Mouse (Mus musculus) T-cell, adult 2 months (primary cell): Measurements from ENCODE around the gene Aif1l.

Experiments used
- DNase-seq: peaks from one replicate; pipeline ENCODE4 v3.0.0; 2022; ENCODE audit warnings: low spot score

Aif1l gene

DNA sequence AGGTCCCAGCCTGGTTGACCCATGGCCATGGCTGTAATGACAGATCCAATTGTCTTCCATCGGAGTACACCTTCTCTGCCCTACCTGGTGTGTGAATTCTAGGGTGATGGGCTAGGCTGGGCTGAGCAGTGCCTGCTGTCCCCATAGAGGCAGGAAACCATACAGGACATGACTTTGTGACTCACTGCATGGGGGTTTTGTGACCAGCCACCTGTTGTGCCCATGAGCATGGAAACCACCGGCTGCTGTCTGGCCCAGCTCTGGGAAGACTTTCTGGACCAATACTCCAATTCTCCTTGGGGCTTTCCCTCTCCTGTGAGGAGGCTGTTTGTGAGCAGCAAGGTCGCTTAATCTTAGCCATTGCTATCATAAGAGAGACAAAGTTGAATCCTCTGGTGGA lies 2.8 kb downstream of the Aif1l start:
- DNase-seq = no peak

DNA sequence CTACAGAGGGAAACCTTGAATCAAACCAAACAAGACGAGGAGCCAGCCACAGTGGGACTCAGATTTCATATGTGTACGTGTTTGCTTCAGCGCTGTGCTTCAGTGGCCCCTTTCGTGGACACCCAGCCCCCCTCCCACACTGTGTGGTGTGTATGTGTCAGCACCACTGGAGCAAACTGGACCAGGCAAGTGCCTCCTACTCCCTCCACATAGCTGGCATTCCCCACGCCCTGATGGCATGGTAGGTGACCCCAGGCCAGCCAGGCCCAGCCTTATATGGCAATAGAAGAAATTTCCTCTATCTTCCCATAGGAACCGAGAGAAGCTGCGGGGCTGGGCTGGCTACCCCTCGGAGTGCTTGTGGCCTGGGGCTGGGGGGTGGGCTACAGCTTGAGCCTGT lies 3.7 kb downstream of the Aif1l start:
- no peak for DNase-seq

DNA sequence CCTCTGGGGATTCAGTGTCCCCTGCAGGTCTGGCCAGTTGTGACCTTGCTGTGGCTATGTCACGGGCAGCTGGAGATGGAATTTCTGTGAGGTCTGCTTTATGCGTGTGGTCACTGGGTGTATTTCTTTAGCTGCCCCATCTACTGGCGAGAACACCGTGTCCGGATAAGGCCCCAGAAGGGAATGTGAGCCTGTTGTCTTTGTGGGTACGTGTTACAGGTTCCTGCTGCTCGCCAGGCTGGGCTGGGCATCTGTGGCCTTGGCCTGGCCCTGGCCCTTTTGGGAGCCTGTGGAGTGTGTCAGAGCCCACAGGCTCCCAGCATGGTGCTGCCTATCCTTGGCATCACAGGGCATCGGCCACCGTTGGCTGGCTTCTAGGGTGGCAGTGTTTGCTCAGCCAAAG lies 4.8 kb downstream of the Aif1l start:
- no peak for DNase-seq

DNA sequence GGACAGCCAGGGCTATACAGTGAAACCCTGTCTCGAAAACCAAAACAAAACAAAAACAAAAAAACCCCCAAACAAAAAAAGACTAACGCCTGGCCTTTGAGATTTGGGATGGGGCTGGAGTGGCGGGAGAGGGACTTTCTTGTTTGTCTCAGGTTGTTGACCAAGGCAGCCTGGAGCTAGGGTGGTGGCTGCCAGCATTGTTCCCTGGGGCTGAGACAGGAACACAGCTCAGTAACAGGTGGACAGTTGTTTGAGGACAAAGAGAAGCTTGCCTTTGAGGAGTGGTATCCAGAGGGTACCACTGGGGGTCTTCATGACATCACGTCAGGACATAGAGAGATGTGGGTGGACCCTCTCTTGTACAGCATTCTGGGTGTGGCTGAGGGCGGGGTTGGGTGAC lies 5.7 kb downstream of the Aif1l start:
- no peak for DNase-seq

DNA sequence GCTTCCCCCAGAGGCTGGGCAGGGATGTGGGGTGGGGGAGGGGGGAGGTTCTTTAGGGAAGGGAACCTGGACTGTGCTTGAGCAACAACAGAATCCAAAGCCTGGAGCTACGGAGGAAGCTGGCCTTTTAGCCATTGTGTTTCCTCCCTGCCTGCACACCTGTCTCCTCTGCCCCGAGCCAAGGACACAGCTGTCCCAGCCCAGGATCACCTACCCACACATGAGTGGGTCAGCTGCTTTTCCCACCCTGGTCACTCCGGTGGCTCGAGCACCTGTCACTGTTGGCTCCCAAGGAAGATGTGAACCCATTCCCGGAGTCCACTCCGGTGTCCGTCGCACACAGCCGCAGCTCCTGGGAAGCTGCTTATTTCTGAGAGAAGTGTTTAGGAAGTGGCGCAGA lies 7.3 kb downstream of the Aif1l start:
- DNase-seq = no peak

DNA sequence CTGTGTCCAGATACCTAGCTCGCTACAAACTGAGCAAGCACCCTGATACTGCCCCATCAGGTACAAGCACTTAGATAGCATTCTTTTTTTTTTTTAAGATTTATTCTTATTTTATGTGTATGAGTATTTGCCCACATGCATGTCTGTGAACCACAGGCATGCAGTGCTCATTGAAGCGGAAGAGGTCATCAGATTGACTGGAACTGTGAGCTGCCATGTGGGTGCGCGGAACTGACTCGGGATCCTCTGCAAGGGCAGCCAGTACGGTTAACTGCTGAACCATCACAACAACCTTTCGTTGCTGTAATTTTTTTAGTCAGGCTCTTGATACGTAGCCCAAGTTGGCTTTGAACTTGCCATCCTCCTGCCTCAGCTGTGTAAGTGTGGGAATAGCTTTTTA lies 11.0 kb downstream of the Aif1l start:
- no peak for DNase-seq

DNA sequence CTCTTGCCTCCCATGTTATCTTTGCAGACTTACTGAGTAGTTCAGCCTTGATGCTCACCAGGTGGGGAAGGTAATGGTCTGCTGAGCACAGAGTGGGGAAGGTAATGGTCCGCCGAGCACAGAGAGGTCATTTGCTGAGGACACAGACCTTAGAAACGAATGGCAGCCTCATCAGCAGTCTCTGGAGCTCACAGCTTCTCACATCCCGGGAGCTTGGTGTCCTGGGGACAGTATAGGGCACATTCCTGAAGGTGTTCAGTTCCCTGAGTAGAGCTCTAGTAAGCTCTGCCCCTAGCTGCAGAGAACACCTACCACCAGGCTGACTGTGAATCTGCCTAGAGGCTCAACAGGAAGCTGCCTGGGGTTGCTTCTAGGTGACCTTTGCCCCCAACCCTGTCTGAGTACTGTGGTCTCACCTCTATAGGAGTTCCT lies 11.9 kb downstream of the Aif1l start:
- no peak for DNase-seq

DNA sequence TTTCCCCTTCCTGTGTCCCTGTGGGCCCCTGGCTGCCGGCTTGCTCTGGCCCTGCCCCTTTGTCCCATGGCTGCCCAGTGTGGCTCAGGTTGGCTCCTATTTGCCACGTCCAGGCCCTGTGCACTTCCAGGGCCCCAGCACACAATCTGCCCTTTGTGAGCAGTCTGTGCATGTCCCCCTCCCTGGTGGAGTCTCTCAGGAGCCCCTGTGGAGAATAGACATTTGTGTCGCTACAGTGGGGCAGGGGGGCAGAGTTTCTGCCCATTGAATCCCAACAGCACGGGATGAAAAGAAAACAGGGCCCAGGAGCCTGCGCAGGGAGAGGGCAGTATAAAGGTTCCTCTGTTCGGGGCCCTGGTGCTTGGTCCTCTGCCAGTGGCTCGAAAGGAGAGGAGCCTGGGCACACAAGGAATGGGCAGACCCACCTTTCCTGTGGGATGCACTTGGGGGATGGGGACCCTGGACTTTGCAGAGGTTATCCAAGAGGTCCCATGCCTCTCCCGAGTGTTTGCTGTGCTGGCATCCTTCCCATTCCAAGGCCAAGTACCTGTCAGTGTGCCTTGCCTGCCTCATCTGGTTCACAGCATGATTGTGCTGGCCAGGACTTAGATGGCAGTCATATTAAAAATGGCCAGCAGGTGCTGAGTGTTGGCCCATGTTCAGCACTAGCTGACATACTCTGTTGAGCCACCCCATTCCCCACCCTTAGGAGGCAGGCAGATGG lies 12.7 kb downstream of the Aif1l start:
- no peak for DNase-seq

DNA sequence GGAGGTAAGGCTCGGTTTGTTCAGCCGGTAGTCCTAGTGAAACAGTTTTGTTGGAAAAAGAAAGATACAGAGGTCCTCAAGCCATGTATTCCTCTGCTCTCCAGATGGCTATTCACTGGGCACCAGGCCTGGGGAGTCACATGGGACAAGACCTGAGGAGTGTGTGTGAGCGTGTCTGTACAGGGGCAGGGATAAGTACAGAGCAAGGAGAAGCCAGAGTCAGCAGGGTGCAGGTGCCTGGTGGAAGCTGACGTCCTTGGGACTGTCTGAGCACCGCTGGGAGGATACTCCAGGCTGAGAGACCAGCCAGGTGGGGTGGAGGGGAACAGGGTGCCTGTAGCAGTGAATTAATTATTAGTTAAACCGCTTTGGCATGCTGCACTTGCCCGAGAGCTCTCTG lies 13.6 kb downstream of the Aif1l start:
- no peak for DNase-seq

DNA sequence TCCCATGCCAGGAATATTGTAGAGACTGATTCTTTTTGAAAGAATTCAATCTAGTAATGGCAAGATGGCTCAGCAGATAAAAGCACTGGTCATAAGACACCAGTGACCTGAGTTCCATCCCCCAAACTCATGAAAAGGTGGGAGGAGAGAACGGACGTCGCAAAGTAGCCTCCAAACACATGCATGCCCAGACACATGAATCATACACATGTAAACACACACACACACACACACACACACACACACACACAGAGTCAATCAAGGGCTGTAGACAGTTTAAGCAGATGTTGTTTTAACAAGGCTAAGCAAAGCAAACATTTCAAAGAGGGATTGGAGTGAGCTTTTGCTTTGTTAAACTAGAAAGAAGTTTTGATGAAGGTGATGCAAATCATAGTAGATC lies 14.3 kb downstream of the Aif1l start:
- DNase-seq = no peak

DNA sequence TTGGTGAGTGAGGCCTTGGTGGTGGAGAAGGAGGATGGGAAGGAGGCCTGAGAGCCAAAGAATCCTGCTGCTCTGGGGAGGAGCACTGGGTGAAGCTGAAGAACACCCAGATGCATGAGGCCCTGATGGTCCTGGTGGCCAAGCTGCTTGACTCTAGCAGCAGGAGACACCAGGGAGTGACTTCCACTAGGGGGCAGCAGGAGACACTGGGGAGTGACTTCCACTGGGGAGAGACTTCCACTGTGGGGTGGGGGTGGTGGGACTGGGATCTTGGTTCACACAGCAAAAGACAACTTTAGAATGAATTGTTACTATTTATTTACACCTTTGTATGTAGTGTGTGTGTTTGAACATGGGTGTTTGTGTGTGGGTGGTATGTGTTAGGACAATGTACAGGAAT lies 15.2 kb downstream of the Aif1l start:
- DNase-seq = peak; percentile 57

DNA sequence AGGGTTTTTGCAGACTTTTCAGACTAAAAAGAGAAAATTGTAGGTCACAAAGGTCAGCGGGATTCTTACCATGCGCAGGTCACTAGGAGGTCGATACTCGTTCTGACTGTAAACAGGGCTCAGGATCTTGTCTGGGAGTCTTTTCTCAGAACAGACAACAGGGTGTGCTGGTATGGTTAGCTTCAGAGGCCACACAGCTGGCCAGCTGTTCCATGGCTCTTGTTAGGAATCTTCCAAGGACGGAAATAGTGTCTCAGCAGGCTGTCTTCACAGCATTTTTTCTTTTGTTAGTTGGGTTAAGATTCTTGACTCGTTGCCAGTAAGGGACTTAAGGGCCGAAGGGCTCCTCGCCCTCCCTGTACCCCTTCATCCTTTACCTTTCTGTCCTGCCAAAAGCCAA lies 16.9 kb downstream of the Aif1l start:
- no peak for DNase-seq

DNA sequence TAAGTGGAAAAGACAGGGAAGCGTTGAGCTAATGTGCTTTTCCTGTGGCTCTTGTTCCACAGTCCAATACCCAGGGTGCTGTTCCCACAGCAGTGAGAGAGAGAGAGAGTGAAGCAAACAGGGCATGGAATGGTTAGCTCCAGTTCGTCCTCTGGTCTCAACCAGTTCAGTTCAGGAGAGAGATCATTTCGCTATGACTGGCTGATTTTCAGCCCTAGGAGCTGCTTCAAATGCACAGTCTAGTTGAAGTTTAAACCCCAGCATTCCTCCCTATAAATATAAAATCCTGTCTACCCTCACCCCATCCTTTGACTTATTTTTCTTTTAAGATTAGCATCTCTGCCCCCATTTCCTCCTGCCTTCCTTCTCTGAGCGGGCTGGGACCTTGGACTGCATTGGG lies 22.6 kb downstream of the Aif1l start:
- no peak for DNase-seq

DNA sequence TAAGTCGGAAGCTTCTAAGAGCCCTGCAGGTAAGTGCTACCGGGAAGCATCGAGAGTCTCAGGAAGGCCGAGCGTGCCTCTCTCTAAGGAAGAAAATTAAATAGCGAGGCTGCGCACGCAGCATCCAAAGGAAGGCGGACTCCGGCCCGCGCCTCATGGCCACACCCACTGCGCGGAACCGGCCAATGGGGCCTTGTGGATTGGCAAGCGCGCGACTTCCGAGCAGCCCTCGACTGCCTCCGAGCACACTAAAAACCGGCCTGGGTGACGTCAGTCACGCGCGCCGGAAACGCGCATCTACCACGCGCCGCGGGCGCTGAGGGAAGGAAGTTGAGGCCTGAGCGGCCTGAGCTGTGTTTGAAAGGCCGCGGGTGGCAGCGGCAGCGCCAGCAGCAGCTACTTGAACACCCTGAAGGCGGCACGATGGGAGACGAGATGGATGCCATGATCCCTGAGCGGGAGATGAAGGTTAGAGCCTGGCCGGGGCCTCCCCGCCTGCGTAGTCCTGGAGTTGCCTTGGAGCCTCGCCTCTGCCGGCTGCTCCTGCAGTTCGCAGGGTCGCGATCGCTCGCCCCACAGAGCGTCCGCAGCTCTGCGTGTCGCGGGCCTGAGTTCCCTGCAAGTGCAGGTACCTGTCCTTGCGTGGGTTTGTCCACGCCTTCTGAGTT lies 24.3 kb downstream of the Aif1l start, which contains the start of gene Nup214:
Gene Nup214 (plus strand): TSS at position 296 of the 668 bp plus-strand sequence.
- peak; percentile 99 for DNase-seq

DNA sequence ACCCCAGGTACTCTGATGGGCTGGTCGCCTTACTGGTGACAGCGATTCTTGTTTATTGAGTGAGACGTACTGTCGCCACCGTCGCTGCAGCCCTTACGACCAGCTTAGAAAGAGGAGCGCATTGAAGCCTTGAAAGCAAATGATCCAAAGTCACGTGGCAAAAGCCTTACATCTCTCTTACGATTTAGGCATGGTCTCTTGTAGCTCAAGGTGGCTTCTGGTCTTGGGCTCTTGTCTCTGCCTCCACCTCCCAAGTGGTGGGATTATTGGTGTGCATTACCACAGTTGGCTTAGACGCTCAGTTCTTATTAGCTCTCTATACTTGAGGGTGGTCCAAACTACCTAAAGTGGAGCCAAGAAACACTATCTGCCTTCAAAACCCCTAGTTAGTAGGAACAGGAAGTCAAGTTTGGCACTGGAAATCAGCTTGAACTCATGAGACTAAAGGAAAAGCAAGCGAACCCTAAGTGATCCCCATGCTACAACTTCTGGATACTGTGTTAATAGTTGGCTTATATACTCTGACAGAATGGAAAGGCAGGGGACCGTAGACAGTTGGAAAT lies 25.0 kb downstream of the Aif1l start:
- no peak for DNase-seq

DNA sequence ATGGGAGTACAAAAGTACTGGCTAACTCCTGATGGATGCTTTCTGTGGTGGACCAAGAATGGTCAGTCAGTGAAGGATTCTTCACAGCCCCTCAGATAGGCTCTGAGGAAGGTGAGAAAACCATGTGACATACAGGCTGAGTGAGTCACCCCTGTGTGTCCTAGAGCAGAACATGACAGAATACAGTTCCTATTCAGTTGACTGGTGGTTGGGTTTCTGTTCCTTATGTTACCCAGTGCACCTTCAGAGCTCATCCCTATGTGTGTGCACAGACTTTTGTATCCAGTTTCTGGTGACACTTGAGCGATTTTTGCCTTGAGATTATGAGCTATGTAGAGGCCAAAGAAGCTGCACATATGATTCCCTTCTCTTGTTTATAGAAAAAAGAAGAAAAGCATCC lies 37.8 kb downstream of the Aif1l start:
- no peak for DNase-seq

DNA sequence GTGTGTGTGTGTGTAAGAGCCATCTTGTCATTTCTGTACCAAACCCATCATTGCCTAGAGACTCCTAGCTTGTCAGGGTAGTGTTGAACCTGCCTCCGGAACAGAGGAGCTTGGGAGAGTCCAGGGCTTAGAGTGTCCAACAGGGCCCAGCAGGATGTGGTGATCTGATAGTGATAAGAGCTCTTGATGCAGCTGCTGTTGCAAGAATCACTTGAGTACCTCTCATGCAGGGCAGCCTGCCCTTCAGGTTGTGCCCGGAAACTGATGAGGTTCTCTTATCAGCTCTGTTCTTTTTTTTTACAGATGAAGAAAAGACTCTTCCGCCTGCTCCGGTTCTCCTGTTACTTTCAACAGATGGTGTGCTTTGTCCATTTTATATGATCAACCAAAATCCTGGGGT lies 41.0 kb downstream of the Aif1l start:
- DNase-seq = no peak

DNA sequence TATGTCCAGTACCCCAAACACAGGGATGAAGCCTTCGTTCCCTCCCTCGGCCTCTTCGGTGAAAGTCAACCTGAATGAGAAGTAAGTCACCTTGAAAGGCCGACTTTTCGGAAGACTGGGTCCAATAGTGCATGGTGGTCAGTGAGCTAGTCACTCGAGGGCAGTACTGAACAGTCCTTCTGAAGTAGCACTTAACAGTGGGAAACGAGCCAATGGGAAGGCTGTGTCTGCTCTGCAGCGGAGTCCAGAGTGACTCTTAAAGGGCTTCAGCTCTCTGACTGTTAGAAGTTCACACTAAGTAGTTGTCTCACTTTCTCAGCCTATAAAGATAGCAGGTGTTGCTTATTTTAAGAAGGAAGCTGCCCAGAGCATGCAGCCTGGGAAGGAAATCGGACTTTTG lies 45.0 kb downstream of the Aif1l start:
- no peak for DNase-seq

DNA sequence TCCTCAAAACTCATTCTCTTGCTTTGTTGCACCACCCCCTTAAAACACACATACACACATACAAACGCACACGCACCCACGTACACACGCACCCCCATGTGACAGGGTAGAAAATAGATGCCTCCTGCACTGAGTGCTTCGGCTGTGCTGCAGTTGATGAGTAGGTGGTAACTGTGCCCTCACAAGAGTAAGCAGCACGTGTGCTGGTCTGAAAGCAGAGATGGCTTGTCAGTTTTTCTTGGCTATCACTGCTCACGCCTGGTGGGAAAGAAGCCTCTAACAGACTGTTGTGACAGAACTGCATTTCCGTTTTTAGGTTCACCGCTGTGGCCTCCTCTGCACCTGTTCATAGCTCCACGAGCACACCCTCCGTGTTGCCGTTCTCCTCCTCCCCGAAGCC lies 46.1 kb downstream of the Aif1l start:
- no peak for DNase-seq

DNA sequence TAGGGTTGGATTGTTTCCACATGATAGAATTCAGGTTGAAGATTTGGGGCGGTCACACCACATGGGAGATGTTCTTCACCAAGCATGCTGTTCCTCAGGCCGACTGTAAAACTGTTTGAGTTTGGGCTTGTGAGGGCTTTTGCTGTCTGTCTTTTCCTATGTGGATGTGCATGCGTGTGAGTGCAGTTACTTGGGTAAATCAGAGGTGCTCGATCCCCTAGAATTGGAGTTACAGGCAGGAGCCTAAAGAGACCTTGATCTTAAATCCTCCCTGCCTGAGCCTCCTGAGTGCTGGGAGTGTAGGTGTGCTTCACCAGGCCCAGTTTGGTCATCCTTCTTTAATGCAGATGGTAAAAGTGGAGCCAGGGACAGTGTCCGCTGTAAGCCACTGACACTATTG lies 47.6 kb downstream of the Aif1l start:
- no peak for DNase-seq

DNA sequence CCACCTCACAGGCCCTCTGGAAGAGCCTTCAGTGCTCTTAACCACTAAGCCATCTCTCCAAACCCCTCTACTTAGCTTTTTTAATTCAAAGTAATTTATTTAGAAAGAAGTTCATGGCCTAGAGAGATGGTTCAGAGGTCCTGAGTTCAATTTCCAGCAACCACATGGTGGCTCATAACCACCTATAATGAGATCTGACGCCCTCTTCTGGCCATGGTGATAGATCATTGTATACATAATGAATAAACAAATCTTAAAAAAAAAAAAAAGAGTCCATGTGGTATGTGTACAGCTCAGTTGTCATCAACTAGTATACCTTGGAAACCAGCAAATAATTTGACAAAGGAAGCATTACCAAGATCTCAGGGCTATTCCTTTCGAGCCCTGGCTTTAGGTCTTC lies 48.5 kb downstream of the Aif1l start:
- peak; percentile 25 for DNase-seq

DNA sequence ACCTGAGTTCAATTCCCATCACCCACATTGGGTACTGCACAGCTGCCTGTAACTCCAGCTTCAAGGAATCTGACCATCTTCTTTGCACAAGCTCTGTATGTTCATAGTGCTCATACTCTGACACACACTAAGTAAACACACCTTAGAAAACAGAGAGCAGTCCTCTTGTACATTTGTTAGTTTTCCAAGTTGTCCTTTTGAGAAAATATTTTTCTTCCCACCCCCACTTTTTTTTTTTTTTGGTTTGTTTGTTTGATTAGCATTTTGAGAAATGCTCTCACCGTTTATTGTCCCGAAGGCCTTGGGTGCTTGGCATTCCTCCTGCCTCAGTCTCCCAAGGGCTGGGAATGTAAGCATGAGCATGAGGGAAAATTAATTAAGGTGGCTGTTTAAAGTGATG lies 58.4 kb downstream of the Aif1l start:
- no peak for DNase-seq

DNA sequence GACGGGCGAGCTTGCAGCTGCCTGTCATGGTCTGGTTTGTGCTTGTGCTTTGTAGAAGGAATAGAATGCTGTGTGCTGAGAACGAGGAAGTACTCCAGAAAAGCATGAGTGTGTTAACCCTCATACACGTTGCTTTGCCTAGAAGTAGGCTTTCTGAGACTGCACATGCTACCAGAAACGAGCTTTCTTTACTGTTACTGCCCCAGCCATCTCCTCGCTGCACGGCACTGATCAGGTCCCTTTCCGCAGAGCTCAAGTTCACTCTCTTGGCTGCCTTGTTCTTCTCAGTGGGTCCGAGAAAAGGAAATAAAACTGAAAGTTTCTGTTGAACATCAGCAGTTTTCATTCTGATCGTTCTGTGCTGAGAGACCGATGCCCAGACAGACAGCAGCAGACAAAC lies 58.8 kb downstream of the Aif1l start:
- no peak for DNase-seq

DNA sequence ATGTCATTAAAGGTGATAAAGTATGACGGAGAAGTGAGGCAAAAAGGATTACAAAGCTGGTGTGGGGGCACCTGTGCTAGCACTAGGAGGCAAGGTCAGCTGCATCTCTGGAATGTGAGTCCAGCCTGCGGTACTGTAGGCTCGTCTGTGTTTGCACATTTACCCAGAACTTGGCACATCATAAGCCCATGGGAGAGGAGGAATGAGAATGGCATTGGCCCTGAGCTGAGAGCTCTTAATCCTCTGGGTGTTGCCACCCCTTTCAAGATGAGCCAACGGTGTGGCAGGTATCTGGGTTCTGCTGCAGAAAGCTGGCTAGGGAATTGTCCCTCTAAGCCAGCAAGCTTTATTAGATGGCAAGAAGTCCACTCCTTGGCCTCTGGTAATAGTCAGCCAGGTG lies 69.8 kb downstream of the Aif1l start:
- DNase-seq = no peak
